Mouse (Mus musculus) neural tube, embryonic 11.5 days (tissue): ENCODE results near the gene Gm21974. TPM values are rescaled to one million over a fixed set of nuclear protein-coding genes. Genes with fewer than 3 reads are reported as not detected.

Source experiments
- ATAC-seq: fragments of 200-750 bp; cut with Nextera tagmentation; 2 replicates; pipeline ENCODE4 v1.8.0; 2017; ENCODE audit warnings: moderate number of reproducible peaks, mild to moderate bottlenecking, moderate TSS enrichment, moderate library complexity; ENCODE audit not compliant: insufficient read depth, low FRiP score, low TSS enrichment
- DNase-seq: peaks from one replicate; pipeline ENCODE4 v3.0.0-alpha.2; 2015; ENCODE audit warnings: low spot score
- H3K27ac ChIP-seq: fragments of 300-500 bp; sonication (generic); 2 replicates; pipeline ENCODE4 v1.5.1; 2014; ENCODE audit warnings: low read depth, mild to moderate bottlenecking, low read length
- H3K27me3 ChIP-seq: fragments of 300-500 bp; sonication (generic); 2 replicates; pipeline ENCODE4 v1.6.1; 2014; ENCODE audit warnings: mild to moderate bottlenecking, low read length, mixed read lengths; ENCODE audit not compliant: control insufficient read depth, insufficient read depth
- H3K36me3 ChIP-seq: fragments of 300-500 bp; sonication (generic); 2 replicates; pipeline ENCODE4 v1.6.1; 2014; ENCODE audit warnings: mild to moderate bottlenecking, low read length, moderate library complexity, mixed read lengths; ENCODE audit not compliant: control insufficient read depth, insufficient read depth
- H3K4me1 ChIP-seq: fragments of 300-500 bp; sonication (generic); 2 replicates; pipeline ENCODE4 v1.6.1; 2014; ENCODE audit warnings: low read length, mixed read lengths; ENCODE audit not compliant: control insufficient read depth, insufficient read depth
- H3K4me2 ChIP-seq: fragments of 300-500 bp; sonication (generic); 2 replicates; pipeline ENCODE4 v1.6.1; 2014; ENCODE audit warnings: low read depth, mild to moderate bottlenecking, moderate library complexity
- H3K4me3 ChIP-seq: fragments of 300-500 bp; sonication (generic); 2 replicates; pipeline ENCODE4 v1.5.1; 2014; ENCODE audit warnings: low read depth, low read length
- H3K9ac ChIP-seq: fragments of 300-500 bp; sonication (generic); 2 replicates; pipeline ENCODE4 v1.6.1; 2014; ENCODE audit warnings: mild to moderate bottlenecking, low read length
- H3K9me3 ChIP-seq: fragments of 300-500 bp; sonication (generic); 2 replicates; pipeline ENCODE4 v1.6.1; 2016; ENCODE audit warnings: low read length; ENCODE audit not compliant: control insufficient read depth
- WGBS: fragments of 180-500 bp; shearing (Covaris S2); extraction: QIAGEN DNeasy Blood & Tissue Kit; methylation state at CpG from one replicate; pipeline ENCODE4 v1.1.7; 2014; 5-methylcytosine and 5-hydroxymethylcytosine counted together
- polyA plus RNA-seq: library from polyadenylated mRNA; unstranded; fragments of >200 nt; fragmentation: Nextera tagmentation; extraction: Ambion mirVana; gene quantifications from 2 replicates; pipeline ENCODE4 v1.2.1, GENCODE M21; 2014

The Gm21974 gene
- polyA plus RNA-seq, 1 experiment from 2014 or later, result not detected

GRCm38 (mm10) chr7:127837473-127837872 lies 57.8 kb downstream of the Gm21974 start:
- H3K27me3 ChIP-seq, result no peaks in the 10 kb centered on the region
- ATAC-seq, result no peak
- 96% methylated on average over 5 of the region's 5 CpGs for WGBS

More at GRCm38 (mm10) chr7:127837473-127837872, 57.8 kb downstream of the Gm21974 start:
- Histone ChIP-seq H3K27ac (no peak overlapping the region), H3K36me3 (no peaks in the 10 kb centered on the region), H3K4me1 (peaks cover 3% of the 10 kb centered on the region; the same call in 1 of the 2 replicates), H3K9ac (no peak overlapping the region), H3K4me3 (no peak overlapping the region), H3K4me2 (no peak overlapping the region), H3K9me3 (no peaks in the 10 kb centered on the region)
- DNase-seq, result no peak

Other genes with a start within 250 kb of the Gm21974 start
- gene Bcl7c, start 186.5 kb downstream of the Gm21974 start, polyA plus RNA-seq, result 54.5 and 55.5 TPM in 2 replicates
- gene Ctf1, start 182.7 kb downstream of the Gm21974 start, polyA plus RNA-seq, result 6.0 and 8.8 TPM in 2 replicates
- 0.18 TPM in 1 of 2 replicates, not detected in the other for gene Ctf2, start 163.3 kb downstream of the Gm21974 start, polyA plus RNA-seq
- 6.7 and 7.7 TPM in 2 replicates for gene Fbxl19, start 150.9 kb downstream of the Gm21974 start, polyA plus RNA-seq
- gene Orai3, start 125.6 kb downstream of the Gm21974 start, polyA plus RNA-seq, result 5.5 and 6.5 TPM in 2 replicates
- gene Setd1a, start 118.8 kb downstream of the Gm21974 start, polyA plus RNA-seq, result 27.2 and 28.5 TPM in 2 replicates
- not detected in 2 replicates for gene Gm49388, start 109.8 kb downstream of the Gm21974 start, polyA plus RNA-seq
- 7.1 and 8.3 TPM in 2 replicates for gene Hsd3b7, start 94.8 kb downstream of the Gm21974 start, polyA plus RNA-seq
- 10.4 and 10.7 TPM in 2 replicates for gene Stx4a, start 71.2 kb downstream of the Gm21974 start, polyA plus RNA-seq
- gene Stx1b, start 70.9 kb downstream of the Gm21974 start, polyA plus RNA-seq, result 7.8 and 8.1 TPM in 2 replicates
- gene Zfp646, start 19.2 kb downstream of the Gm21974 start, polyA plus RNA-seq, result 19.8 and 21.9 TPM in 2 replicates
- 26.6 and 30.6 TPM in 2 replicates for gene Zfp668, start 18.6 kb downstream of the Gm21974 start, polyA plus RNA-seq
- gene Prss53, start 4.5 kb downstream of the Gm21974 start, polyA plus RNA-seq, result 0.46 and 0.61 TPM in 2 replicates
- gene Vkorc1, start 163 bp upstream of the Gm21974 start, polyA plus RNA-seq, result 53.9 and 59.6 TPM in 2 replicates
- gene Bckdk, start 8.6 kb upstream of the Gm21974 start, polyA plus RNA-seq, result 99.7 and 109 TPM in 2 replicates
- gene Kat8, start 17.1 kb upstream of the Gm21974 start, polyA plus RNA-seq, result 52.3 and 56.6 TPM in 2 replicates
- gene Prss8, start 34.6 kb upstream of the Gm21974 start, polyA plus RNA-seq, result 1.6 and 2.0 TPM in 2 replicates
- gene Prss36, start 51.3 kb upstream of the Gm21974 start, polyA plus RNA-seq, result 11.6 and 11.7 TPM in 2 replicates
- gene Fus, start 72.0 kb upstream of the Gm21974 start, polyA plus RNA-seq, result 48.1 and 51.6 TPM in 2 replicates
- 6.3 and 8.6 TPM in 2 replicates for gene Pycard, start 98.4 kb upstream of the Gm21974 start, polyA plus RNA-seq
- not detected in 2 replicates for gene Trim72, start 108.5 kb upstream of the Gm21974 start, polyA plus RNA-seq
- 0.37 and 0.64 TPM in 2 replicates for gene Itgam, start 167.2 kb upstream of the Gm21974 start, polyA plus RNA-seq
- gene Gm49368, start 167.2 kb upstream of the Gm21974 start, polyA plus RNA-seq, result not detected in 2 replicates
- not detected in 2 replicates for gene Itgax, start 234.1 kb upstream of the Gm21974 start, polyA plus RNA-seq